In the genomic region with DNA sequence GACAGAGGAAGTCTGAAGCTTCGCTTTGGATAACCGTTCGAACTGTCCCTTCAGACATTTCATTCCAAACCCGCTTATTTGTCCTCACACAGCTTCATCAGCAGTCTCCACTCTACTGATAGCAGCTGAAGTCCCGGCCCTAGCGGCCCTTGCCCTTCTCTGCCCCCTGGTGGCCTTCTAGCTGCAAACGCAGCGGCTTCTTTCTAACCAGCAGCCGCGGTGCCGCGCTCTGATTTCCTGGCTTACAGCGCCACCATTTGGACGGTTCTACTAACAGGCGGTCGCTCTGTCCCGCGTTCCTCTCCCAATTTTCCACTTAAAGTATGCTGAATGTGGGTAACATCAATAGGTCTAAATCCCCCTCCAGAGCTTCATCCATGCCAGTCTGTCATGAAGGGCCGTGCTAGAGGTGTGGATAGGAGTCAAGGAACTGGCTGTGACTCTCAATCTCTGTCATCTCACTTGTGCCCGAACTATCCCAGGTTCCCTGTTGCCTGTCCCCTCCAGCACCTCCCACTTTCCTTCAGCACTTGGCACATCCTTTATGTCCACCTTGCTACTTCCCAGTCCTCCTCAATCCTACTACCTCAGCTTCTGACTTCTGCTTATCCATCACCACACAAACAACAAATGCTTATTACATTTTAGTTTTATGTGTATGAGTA, we compare ENCODE assay signal across 9 mouse cellular contexts. TPM values are rescaled to one million over a fixed set of nuclear protein-coding genes. Genes with fewer than 3 reads are reported as not detected.
DNase-seq lines count a peak whose midpoint lies in the region; ATAC-seq lines count a peak whose summit lies in the region.
"Had no signal": no experiment of that assay in that cellular context is flagged by ENCODE, and none has a peak within 500 bp of the region (broad histone marks: within the 10 kb centered on the region; RNA-seq: fewer than 3 reads in every experiment).

No protein-coding gene starts in this region.

- peak; percentile 95 for DNase-seq in CD4-positive, CD25-positive, alpha-beta regulatory T cell, adult 2 months (ENCODE audit: low read depth, low spot score)
- DNase-seq in brain, embryonic 18.5 days (ENCODE audit: low read depth, low spot score): peak; percentile 76
- DNase-seq in fibroblast of lung, adult 2 months (ENCODE audit: low read depth): peak; percentile 71
- peak; percentile 97 for DNase-seq in kidney, postnatal 10 days
- peak; percentile 86 for DNase-seq in liver, embryonic 11.5 days (ENCODE audit: low spot score)
- peak; percentile 86 to 91 for DNase-seq in natural killer cell, adult 2 months (ENCODE audit: low spot score in 2 of 2)

- no peak overlapping the region for H3K4me3 ChIP-seq in heart, embryonic 14.5 days (ENCODE audit: control insufficient read depth in 1 of 2, insufficient read depth in 1 of 2, low read depth in 1 of 2, low read length in 2 of 2)
- no peak overlapping the region for H3K4me3 ChIP-seq in liver, embryonic 11.5 days (ENCODE audit: low read depth, low read length)
- no peak overlapping the region for H3K4me3 ChIP-seq in stomach, embryonic 14.5 days (ENCODE audit: low read depth, low read length)
- H3K4me3 ChIP-seq: erythroblast, embryonic 14.5 days had no signal

- H3K4me2 ChIP-seq in heart, embryonic 14.5 days (ENCODE audit: low read length): no peak overlapping the region
- H3K4me2 ChIP-seq in liver, embryonic 11.5 days: no peak overlapping the region
- no peak overlapping the region for H3K4me2 ChIP-seq in stomach, embryonic 14.5 days (replicated peaks; ENCODE audit: low read depth, low read length)

- no peaks in the 10 kb centered on the region for H3K9me3 ChIP-seq in heart, embryonic 14.5 days (ENCODE audit: control insufficient read depth, low read length)
- no peaks in the 10 kb centered on the region for H3K9me3 ChIP-seq in liver, embryonic 11.5 days (ENCODE audit: control insufficient read depth, low read length)
- H3K9me3 ChIP-seq in stomach, embryonic 14.5 days (ENCODE audit: control insufficient read depth, low read depth, low read length): no peaks in the 10 kb centered on the region

- H3K9ac ChIP-seq in heart, embryonic 14.5 days (ENCODE audit: low read length): no peak overlapping the region
- H3K9ac ChIP-seq in liver, embryonic 11.5 days (ENCODE audit: low read depth, low read length): no peak overlapping the region
- H3K9ac ChIP-seq in stomach, embryonic 14.5 days (replicated peaks; ENCODE audit: low read depth, low read length): no peak overlapping the region

- no peaks in the 10 kb centered on the region for H3K36me3 ChIP-seq in heart, embryonic 14.5 days (ENCODE audit: control insufficient read depth, insufficient read depth, low read length)
- no peaks in the 10 kb centered on the region for H3K36me3 ChIP-seq in liver, embryonic 11.5 days (ENCODE audit: control insufficient read depth, insufficient read depth, low read length)
- H3K36me3 ChIP-seq in stomach, embryonic 14.5 days (ENCODE audit: control insufficient read depth, insufficient read depth, low read length): no peaks in the 10 kb centered on the region

- 4% methylated on average over 20 of the region's 20 CpGs for WGBS in heart, embryonic 14.5 days
- WGBS in liver, embryonic 11.5 days: 3% methylated on average over 20 of the region's 20 CpGs
- WGBS in stomach, embryonic 14.5 days: 4% methylated on average over 20 of the region's 20 CpGs

- no peak overlapping the region for H3K27ac ChIP-seq in heart, embryonic 14.5 days (replicated peaks in 1 of 2; ENCODE audit: control insufficient read depth in 1 of 2, insufficient read depth in 1 of 2, low read depth in 2 of 2, low read length in 2 of 2)
- no peak overlapping the region for H3K27ac ChIP-seq in liver, embryonic 11.5 days (ENCODE audit: low read depth, low read length)
- H3K27ac ChIP-seq in stomach, embryonic 14.5 days (ENCODE audit: low read length): no peak overlapping the region

- peaks cover 5 to 24% of the 10 kb centered on the region in 2 experiments; a peak in 3 of 4 replicates for H3K4me1 ChIP-seq in heart, embryonic 14.5 days (ENCODE audit: control insufficient read depth in 2 of 2, insufficient read depth in 2 of 2, low read length in 2 of 2)
- peaks cover 5% of the 10 kb centered on the region; the same call in 1 of the 2 replicates for H3K4me1 ChIP-seq in liver, embryonic 11.5 days (replicated peaks; ENCODE audit: control insufficient read depth, insufficient read depth, low read length)
- H3K4me1 ChIP-seq in stomach, embryonic 14.5 days (ENCODE audit: control insufficient read depth, insufficient read depth, low read length): peaks cover 10% of the 10 kb centered on the region

- peak; percentile 43; the same call in 1 of the 2 replicates for ATAC-seq in heart, embryonic 14.5 days (ENCODE audit: insufficient number of reproducible peaks, insufficient read depth, low FRiP score, low read depth)
- peak; percentile 78 for ATAC-seq in liver, embryonic 11.5 days (replicated peaks; ENCODE audit: low FRiP score)
- ATAC-seq in stomach, embryonic 14.5 days (ENCODE audit: insufficient number of reproducible peaks, insufficient read depth, low FRiP score, low read depth): peak; percentile 62; the same call in 1 of the 2 replicates

- H3K27me3 ChIP-seq in heart, embryonic 14.5 days (ENCODE audit: control insufficient read depth, insufficient read depth, low read length): peaks cover 10% of the 10 kb centered on the region; the same call in 1 of the 2 replicates
- no peaks in the 10 kb centered on the region for H3K27me3 ChIP-seq in liver, embryonic 11.5 days (replicated peaks; ENCODE audit: control insufficient read depth, insufficient read depth, low read length)
- H3K27me3 ChIP-seq in stomach, embryonic 14.5 days (ENCODE audit: control insufficient read depth, insufficient read depth, low read length): no peaks in the 10 kb centered on the region

RNA-seq across cellular contexts. Expression of gene Eif4b, which starts 7.8 kb away (rescaled TPM):
- 70.8 and 78.0 TPM in 2 replicates for polyA plus RNA-seq in heart, embryonic 14.5 days (2014; fragmentation: Nextera tagmentation; extraction: Ambion mirVana)
- polyA plus RNA-seq in liver, embryonic 11.5 days (2014; fragmentation: Nextera tagmentation; extraction: Ambion mirVana): 154 and 162 TPM in 2 replicates
- 129 and 134 TPM in 2 replicates for polyA plus RNA-seq in stomach, embryonic 14.5 days (2014; fragmentation: Nextera tagmentation; extraction: Ambion mirVana)

RNA-seq across cellular contexts. Expression of gene Tns2, which starts 34.4 kb away (rescaled TPM):
- polyA plus RNA-seq in heart, embryonic 14.5 days (2014; fragmentation: Nextera tagmentation; extraction: Ambion mirVana): 27.2 and 30.1 TPM in 2 replicates
- 13.2 and 17.8 TPM in 2 replicates for polyA plus RNA-seq in liver, embryonic 11.5 days (2014; fragmentation: Nextera tagmentation; extraction: Ambion mirVana)
- polyA plus RNA-seq in stomach, embryonic 14.5 days (2014; fragmentation: Nextera tagmentation; extraction: Ambion mirVana): 42.6 and 48.5 TPM in 2 replicates

RNA-seq across cellular contexts. Expression of gene Krt18, which starts 37.8 kb away (rescaled TPM):
- 15.4 and 20.6 TPM in 2 replicates for polyA plus RNA-seq in heart, embryonic 14.5 days (2014; fragmentation: Nextera tagmentation; extraction: Ambion mirVana)
- polyA plus RNA-seq in liver, embryonic 11.5 days (2014; fragmentation: Nextera tagmentation; extraction: Ambion mirVana): 110 and 113 TPM in 2 replicates
- 407 and 452 TPM in 2 replicates for polyA plus RNA-seq in stomach, embryonic 14.5 days (2014; fragmentation: Nextera tagmentation; extraction: Ambion mirVana)
